Mouse (Mus musculus) intestine, embryonic 14.5 days (tissue): ENCODE results near the gene 2010111I01Rik. TPM values are rescaled to one million over a fixed set of nuclear protein-coding genes. Genes with fewer than 3 reads are reported as not detected.

Source experiments
- ATAC-seq: fragments of 200-750 bp; cut with Nextera tagmentation; replicated peaks from 2 replicates; pipeline ENCODE4 v1.8.0; 2017; ENCODE audit warnings: low read depth, moderate number of reproducible peaks, moderate TSS enrichment, moderate library complexity; ENCODE audit not compliant: low FRiP score, low TSS enrichment
- DNase-seq: peaks from one replicate; pipeline ENCODE4 v3.0.0-alpha.2; 2018; ENCODE audit warnings: low spot score
- H3K27ac ChIP-seq: fragments of 300-500 bp; sonication (generic); 2 replicates; pipeline ENCODE4 v1.5.1; 2014; ENCODE audit warnings: low read depth, mild to moderate bottlenecking, control low read depth
- H3K27me3 ChIP-seq: fragments of 300-500 bp; sonication (generic); replicated peaks from 2 replicates; pipeline ENCODE4 v1.6.1; 2014; ENCODE audit warnings: low read length, control low read depth; ENCODE audit not compliant: control insufficient read depth, insufficient read depth
- H3K36me3 ChIP-seq: fragments of 300-500 bp; sonication (generic); 2 replicates; pipeline ENCODE4 v1.6.1; 2014; ENCODE audit warnings: low read length, control low read depth; ENCODE audit not compliant: control insufficient read depth, insufficient read depth
- H3K4me1 ChIP-seq: fragments of 300-500 bp; sonication (generic); replicated peaks from 2 replicates; pipeline ENCODE4 v1.6.1; 2014; ENCODE audit warnings: low read length, control low read depth, mixed read lengths; ENCODE audit not compliant: control insufficient read depth, insufficient read depth
- H3K4me2 ChIP-seq: fragments of 300-500 bp; sonication (generic); 2 replicates; pipeline ENCODE4 v1.6.1; 2014; ENCODE audit warnings: low read length
- H3K4me3 ChIP-seq: fragments of 300-500 bp; sonication (generic); 2 replicates; pipeline ENCODE4 v1.5.1; 2014; ENCODE audit warnings: low read depth, low read length, control low read depth, mixed read lengths
- H3K9ac ChIP-seq: fragments of 300-500 bp; sonication (generic); 2 replicates; pipeline ENCODE4 v1.6.1; 2014; ENCODE audit warnings: mild to moderate bottlenecking, low read length
- H3K9me3 ChIP-seq: fragments of 300-500 bp; sonication (generic); 2 replicates; pipeline ENCODE4 v1.6.1; 2016; ENCODE audit warnings: low read length, control low read depth; ENCODE audit not compliant: control insufficient read depth
- WGBS: fragments of 180-500 bp; shearing (Covaris S2); extraction: QIAGEN DNeasy Blood & Tissue Kit; methylation state at CpG from one replicate; pipeline ENCODE4 v1.1.7; 2014; 5-methylcytosine and 5-hydroxymethylcytosine counted together
- polyA plus RNA-seq: library from polyadenylated mRNA; unstranded; fragments of >200 nt; fragmentation: Nextera tagmentation; extraction: Ambion mirVana; gene quantifications from 2 replicates; pipeline ENCODE4 v1.2.1, GENCODE M21; 2014

The 2010111I01Rik gene
- polyA plus RNA-seq, 1 experiment from 2014 or later = 135 TPM

DNA sequence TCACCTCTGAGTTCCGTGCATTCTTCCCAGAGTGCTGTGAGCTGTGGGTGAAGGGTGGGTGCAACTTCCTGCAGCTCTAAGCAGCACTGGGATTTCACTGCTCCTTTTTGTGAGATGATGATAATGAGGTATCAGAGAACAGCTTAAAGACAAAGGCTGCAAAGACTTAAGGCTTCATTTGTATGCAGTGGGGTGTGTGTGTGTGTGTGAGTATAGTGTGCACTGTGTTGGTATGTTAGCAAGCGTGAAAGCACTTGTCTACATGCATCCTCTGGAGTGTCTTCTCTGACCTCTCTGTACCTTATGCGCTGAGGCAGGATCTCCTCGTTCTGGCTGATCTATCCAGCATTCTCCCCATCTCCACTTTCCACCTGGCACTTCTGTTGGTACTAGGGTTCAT lies 221.5 kb downstream of the 2010111I01Rik start:
- Histone ChIP-seq H3K9ac (no peak overlapping the region), H3K27ac (no peak overlapping the region), H3K27me3 (no peaks in the 10 kb centered on the region), H3K36me3 (no peaks in the 10 kb centered on the region), H3K4me1 (peaks cover 23% of the 10 kb centered on the region), H3K9me3 (no peaks in the 10 kb centered on the region), H3K4me2 (no peak overlapping the region), H3K4me3 (no peak overlapping the region)
- no peak for ATAC-seq
- DNase-seq = no peak
- 68% methylated on average over 4 of the region's 4 CpGs for WGBS

DNA sequence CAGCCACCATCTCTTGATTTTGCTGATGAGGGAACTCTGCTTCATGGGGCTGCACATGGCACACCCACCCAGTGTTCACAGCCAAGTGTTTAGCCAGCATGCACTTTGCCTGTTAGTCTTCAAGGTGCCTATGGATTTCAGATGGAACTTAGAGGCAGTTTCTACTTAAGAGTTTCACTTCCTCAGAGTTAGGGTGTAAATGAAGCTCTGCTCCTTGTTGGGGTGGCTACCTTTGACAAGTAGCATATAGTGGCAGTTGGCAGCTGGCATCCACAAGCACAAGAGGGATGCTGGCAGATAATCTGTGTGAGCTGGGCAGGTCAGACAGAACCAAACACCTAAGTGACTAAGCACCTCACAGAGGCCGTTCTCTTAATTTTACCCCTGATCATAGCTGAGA lies 221.9 kb downstream of the 2010111I01Rik start:
- Histone ChIP-seq H3K27ac (0 out of 2 replicates have a peak overlapping the region, but pooled peaks have one; percentile 47), H3K36me3 (no peaks in the 10 kb centered on the region), H3K4me2 (no peak overlapping the region), H3K9ac (no peak overlapping the region), H3K27me3 (no peaks in the 10 kb centered on the region), H3K4me1 (peaks cover 23% of the 10 kb centered on the region), H3K4me3 (no peak overlapping the region), H3K9me3 (no peaks in the 10 kb centered on the region)
- no peak for DNase-seq
- ATAC-seq = no peak
- WGBS = 74% methylated on average over 1 of the region's 1 CpGs

DNA sequence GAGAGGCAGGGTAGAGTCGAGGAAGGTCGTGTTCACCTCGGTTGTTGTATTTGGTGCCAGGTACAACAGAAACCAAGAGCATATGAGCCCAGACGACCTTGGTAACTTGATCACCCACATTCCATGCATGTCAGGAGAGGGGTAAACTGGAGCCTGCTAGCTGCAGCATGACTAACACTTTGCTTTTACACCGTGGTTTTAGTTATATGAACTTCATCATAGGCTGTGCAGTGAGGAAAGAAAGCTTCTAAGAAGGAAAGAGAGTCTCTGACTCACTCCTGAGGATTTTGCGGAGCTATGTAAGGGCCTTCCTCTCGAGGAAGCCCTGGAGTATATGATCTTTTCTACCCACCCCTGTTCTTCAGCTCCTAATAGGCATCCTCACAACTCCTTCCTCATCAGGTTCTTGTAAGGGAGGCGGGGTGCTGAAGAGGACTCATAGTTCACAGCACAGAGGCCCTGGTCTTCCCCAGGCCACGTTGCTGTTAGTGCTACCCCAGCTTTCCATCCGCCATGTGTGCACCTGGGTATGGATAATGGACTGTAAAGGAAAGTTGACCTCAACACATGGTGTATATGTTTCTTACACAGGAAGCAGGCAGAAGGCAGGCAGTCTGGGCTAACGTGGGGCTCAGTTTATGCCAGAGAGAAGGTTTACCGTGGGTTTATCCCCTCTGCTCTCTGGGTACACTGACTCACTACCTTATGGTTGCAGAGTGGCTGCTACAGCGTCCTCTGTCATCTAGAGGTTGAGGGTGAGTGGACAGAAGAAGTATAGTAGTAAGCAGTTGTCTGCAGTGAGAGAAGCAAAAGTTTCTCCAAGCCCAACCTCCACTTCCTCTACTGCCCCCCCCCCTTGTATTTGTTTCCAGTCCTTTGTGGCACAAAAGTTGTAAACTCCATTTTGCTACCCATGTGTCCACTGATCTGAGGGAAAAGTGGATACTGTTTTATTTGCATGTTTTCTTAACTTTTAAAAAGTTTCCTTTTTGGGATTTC lies 222.8 kb downstream of the 2010111I01Rik start:
- Histone ChIP-seq H3K9me3 (no peaks in the 10 kb centered on the region), H3K27me3 (no peaks in the 10 kb centered on the region), H3K4me1 (peaks cover 23% of the 10 kb centered on the region), H3K36me3 (no peaks in the 10 kb centered on the region), H3K4me3 (no peak overlapping the region), H3K9ac (no peak overlapping the region), H3K4me2 (no peak overlapping the region), H3K27ac (peak overlapping the region; percentile 47)
- DNase-seq = no peak
- 39% methylated on average over 13 of the region's 13 CpGs for WGBS
- peak; percentile 43; the same call in 1 of the 2 replicates for ATAC-seq

DNA sequence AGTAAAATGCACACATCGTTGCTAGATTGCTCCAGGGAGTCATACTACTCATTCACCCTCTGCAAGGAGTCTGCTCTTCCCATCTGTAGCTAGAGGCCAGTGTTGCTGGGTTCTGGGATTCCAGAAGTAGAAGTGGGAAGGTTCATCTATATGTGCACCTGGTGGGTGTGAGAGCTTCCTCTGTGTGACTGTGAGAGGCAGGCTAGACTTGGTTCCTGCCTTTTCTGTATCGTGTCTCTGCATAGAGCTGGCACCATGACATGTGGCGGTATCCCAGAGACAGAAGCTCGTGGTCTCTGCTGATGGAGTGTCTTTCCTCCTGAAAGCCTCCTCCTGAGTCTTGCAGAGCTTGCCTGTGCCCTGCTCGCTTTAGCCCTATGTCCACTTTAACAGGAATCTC lies 223.6 kb downstream of the 2010111I01Rik start:
- no peak overlapping the region for H3K27ac ChIP-seq
- H3K27me3 ChIP-seq = no peaks in the 10 kb centered on the region
- H3K36me3 ChIP-seq = no peaks in the 10 kb centered on the region
- H3K4me2 ChIP-seq = no peak overlapping the region
- no peak overlapping the region for H3K9ac ChIP-seq
- no peaks in the 10 kb centered on the region for H3K9me3 ChIP-seq
- WGBS = 64% methylated on average over 5 of the region's 5 CpGs
- no peak overlapping the region for H3K4me3 ChIP-seq
- H3K4me1 ChIP-seq = peaks cover 23% of the 10 kb centered on the region
- ATAC-seq = no peak
- no peak for DNase-seq

DNA sequence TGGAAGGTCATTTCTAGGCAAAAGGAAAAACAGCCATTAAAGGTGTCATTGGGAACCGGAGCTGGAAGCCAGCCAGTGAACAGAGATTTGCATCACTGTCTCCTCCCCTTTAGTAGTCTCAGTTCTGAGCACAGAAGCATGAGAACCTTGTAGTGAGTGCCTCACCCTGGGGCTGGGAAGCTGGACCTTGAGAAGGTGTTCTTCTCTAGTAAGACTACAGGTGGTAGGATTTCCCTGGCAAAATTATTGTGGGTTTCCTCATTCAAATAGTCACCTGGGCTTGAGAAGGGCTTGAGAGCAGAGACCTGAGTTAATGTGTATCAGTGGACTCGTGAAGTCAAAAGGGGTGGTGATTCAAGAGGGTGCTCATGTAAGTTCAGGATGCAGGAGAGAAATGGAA lies 224.1 kb downstream of the 2010111I01Rik start:
- H3K9ac ChIP-seq = no peak overlapping the region
- no peak overlapping the region for H3K27ac ChIP-seq
- WGBS = 52% methylated on average over 2 of the region's 2 CpGs
- no peaks in the 10 kb centered on the region for H3K27me3 ChIP-seq
- H3K36me3 ChIP-seq = no peaks in the 10 kb centered on the region
- DNase-seq = no peak
- no peak overlapping the region for H3K4me2 ChIP-seq
- H3K4me3 ChIP-seq = no peak overlapping the region
- ATAC-seq = no peak
- H3K4me1 ChIP-seq = peaks cover 23% of the 10 kb centered on the region
- no peaks in the 10 kb centered on the region for H3K9me3 ChIP-seq

DNA sequence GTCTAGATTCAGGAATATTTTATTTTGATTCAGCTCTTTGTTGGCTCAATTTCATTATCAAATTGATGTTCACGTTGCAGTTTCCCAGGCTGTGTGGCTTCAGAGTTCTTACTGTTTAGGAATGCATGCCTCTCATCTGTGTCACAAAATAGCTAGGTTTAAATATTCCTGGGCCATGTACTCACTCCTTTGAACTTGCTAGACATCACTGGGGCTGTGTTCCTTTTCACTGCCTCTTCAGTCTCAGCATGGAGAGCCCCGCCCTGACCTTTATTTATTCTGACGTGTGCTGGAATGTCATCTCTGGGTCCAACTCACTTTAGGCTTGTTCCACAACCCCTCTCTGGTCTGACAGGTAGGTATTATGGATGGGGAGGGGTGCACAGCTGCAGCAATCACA lies 228.7 kb downstream of the 2010111I01Rik start:
- no peak overlapping the region for H3K27ac ChIP-seq
- no peaks in the 10 kb centered on the region for H3K27me3 ChIP-seq
- H3K9ac ChIP-seq = no peak overlapping the region
- DNase-seq (no peak), ATAC-seq (no peak)
- H3K4me1 ChIP-seq = peaks cover 7% of the 10 kb centered on the region; the same call in 1 of the 2 replicates
- no peak overlapping the region for H3K4me3 ChIP-seq
- H3K9me3 ChIP-seq = no peaks in the 10 kb centered on the region
- 60% methylated on average over 3 of the region's 3 CpGs for WGBS
- no peaks in the 10 kb centered on the region for H3K36me3 ChIP-seq
- no peak overlapping the region for H3K4me2 ChIP-seq

DNA sequence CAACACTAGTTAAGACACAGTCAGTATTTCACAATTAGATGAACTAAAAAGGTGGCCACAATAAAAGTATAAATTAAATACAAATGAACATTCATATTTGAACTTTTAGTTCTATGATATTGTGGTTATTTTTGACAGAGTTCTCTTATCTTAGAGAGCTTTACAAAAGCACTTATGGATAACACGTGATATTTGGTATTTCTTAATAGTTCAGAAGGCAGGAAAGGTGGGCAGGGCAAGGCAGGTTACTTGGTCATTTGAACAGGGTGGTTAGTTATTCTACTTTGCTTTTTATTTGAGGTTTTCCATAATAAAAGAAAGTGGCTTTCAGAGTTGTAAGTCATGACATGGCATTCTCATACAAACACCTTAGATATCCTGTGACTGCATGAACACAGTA lies 233.3 kb downstream of the 2010111I01Rik start:
- Histone ChIP-seq H3K9me3 (no peaks in the 10 kb centered on the region), H3K27ac (no peak overlapping the region), H3K9ac (no peak overlapping the region), H3K36me3 (no peaks in the 10 kb centered on the region), H3K4me2 (no peak overlapping the region), H3K4me3 (no peak overlapping the region), H3K4me1 (no peaks in the 10 kb centered on the region), H3K27me3 (no peaks in the 10 kb centered on the region)
- ATAC-seq = no peak
- 86% methylated on average over 1 of the region's 1 CpGs for WGBS
- no peak for DNase-seq

DNA sequence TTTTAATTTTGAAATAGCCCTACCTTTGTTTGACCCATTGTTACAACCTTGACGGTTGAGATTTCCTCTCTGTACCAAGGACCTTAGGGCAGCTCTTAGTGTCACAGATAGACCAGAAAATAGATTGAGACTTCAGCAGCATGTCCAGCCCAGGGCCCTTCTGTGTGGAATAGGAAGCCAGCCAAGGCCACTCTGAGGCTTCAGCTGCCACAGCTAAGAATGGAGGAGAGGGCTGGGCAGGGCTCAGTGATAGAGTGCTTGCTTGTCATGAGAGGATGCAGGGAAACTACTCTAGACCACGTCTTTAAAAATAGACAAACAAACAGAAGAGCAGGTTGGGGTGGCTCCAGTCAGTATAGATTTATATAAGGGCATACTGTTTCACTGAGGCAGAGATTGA lies 234.9 kb downstream of the 2010111I01Rik start:
- Histone ChIP-seq H3K36me3 (no peaks in the 10 kb centered on the region), H3K9me3 (no peaks in the 10 kb centered on the region), H3K4me1 (no peaks in the 10 kb centered on the region), H3K4me3 (no peak overlapping the region), H3K27me3 (no peaks in the 10 kb centered on the region), H3K9ac (no peak overlapping the region), H3K4me2 (no peak overlapping the region), H3K27ac (no peak overlapping the region)
- no peak for DNase-seq
- ATAC-seq = no peak
- WGBS = 69% methylated on average over 2 of the region's 2 CpGs
